ENCODE assay signal across 30 mouse cellular contexts in the genomic region with DNA sequence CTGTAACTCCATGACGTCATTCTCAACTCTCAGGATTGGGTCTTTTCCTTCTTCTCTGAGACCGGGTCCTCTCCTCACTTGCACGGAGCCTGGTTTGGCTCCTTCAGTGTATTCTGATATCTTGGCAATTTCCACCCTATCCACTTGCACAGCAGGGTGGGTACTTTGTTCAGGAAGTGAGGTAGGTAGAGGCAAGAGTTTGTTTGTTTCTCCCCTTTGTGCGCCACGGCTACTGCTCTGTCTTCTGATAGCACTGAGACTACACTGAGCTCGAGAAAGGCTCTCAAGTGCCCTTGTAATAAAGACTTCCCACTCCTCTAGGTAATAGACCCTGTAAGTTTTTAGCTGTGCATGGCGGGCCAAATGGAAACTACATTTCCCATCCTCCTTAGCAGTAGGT. TPM values are rescaled to one million over a fixed set of nuclear protein-coding genes. Genes with fewer than 3 reads are reported as not detected.
DNase-seq lines count a peak whose midpoint lies in the region; ATAC-seq lines count a peak whose summit lies in the region.
"Had no signal": no experiment of that assay in that cellular context is flagged by ENCODE, and none has a peak within 500 bp of the region (broad histone marks: within the 10 kb centered on the region; RNA-seq: fewer than 3 reads in every experiment).

No protein-coding gene starts in this region.

- H3K27ac ChIP-seq in lung, embryonic 15.5 days = 0 out of 2 replicates have a peak overlapping the region, but pooled peaks have one; percentile 26
- no peak overlapping the region for H3K27ac ChIP-seq in midbrain, embryonic 11.5 days (ENCODE audit: low read depth, low read length)
- H3K27ac ChIP-seq in midbrain, embryonic 15.5 days = no peak overlapping the region
- H3K27ac ChIP-seq: embryonic facial prominence, embryonic 10.5 days; embryonic facial prominence, embryonic 13.5 days; forebrain, embryonic 10.5 days; forebrain, embryonic 13.5 days; hindbrain, embryonic 10.5 days; hindbrain, embryonic 14.5 days; hindbrain, postnatal 0 days had no signal

- H3K36me3 ChIP-seq in lung, embryonic 15.5 days = no peaks in the 10 kb centered on the region
- no peaks in the 10 kb centered on the region for H3K36me3 ChIP-seq in midbrain, embryonic 11.5 days (ENCODE audit: control insufficient read depth, insufficient read depth, low read length)
- H3K36me3 ChIP-seq in midbrain, embryonic 15.5 days (replicated peaks) = no peaks in the 10 kb centered on the region
- H3K36me3 ChIP-seq: embryonic facial prominence, embryonic 10.5 days; embryonic facial prominence, embryonic 13.5 days; forebrain, embryonic 10.5 days; G1E; hindbrain, embryonic 10.5 days had no signal

- H3K4me2 ChIP-seq in lung, embryonic 15.5 days = no peak overlapping the region
- H3K4me2 ChIP-seq in midbrain, embryonic 11.5 days = no peak overlapping the region
- no peak overlapping the region for H3K4me2 ChIP-seq in midbrain, embryonic 15.5 days
- H3K4me2 ChIP-seq: embryonic facial prominence, embryonic 13.5 days; forebrain, embryonic 13.5 days; heart, embryonic 11.5 days; hindbrain, embryonic 14.5 days had no signal

- no peak overlapping the region for H3K4me3 ChIP-seq in lung, embryonic 15.5 days
- H3K4me3 ChIP-seq in midbrain, embryonic 11.5 days (ENCODE audit: low read depth, low read length) = no peak overlapping the region
- H3K4me3 ChIP-seq in midbrain, embryonic 15.5 days = no peak overlapping the region
- H3K4me3 ChIP-seq: embryonic facial prominence, embryonic 10.5 days; embryonic facial prominence, embryonic 13.5 days; forebrain, embryonic 10.5 days; forebrain, embryonic 13.5 days; hindbrain, embryonic 10.5 days had no signal

- no peak overlapping the region for H3K9ac ChIP-seq in lung, embryonic 15.5 days
- no peak overlapping the region for H3K9ac ChIP-seq in midbrain, embryonic 11.5 days (ENCODE audit: low read length)
- no peak overlapping the region for H3K9ac ChIP-seq in midbrain, embryonic 15.5 days
- H3K9ac ChIP-seq: embryonic facial prominence, embryonic 13.5 days; forebrain, embryonic 13.5 days; hindbrain, embryonic 14.5 days had no signal

- no peak for DNase-seq in lung, postnatal 4 days
- peak; percentile 66 for DNase-seq in midbrain, embryonic 11.5 days (ENCODE audit: low spot score, missing footprints)
- peak; percentile 81 for DNase-seq in R1 (ENCODE audit: low read depth, low spot score)
- DNase-seq in spleen, postnatal 36 days (ENCODE audit: low spot score in 2 of 2) = no peak
- DNase-seq: adrenal gland, adult 8-10 months; adrenal gland, postnatal 25 days; cerebellum, adult 11-12 months; cerebellum, adult 8-10 months; cerebellum, postnatal 36 days; embryo, embryonic 11 days; gastrocnemius, postnatal 10 days; heart, adult 11 months; heart, postnatal 36 days had no signal

- no peak for ATAC-seq in lung, embryonic 15.5 days (ENCODE audit: borderline replicate concordance, extremely low read depth, low FRiP score, low TSS enrichment)
- no peak for ATAC-seq in midbrain, embryonic 11.5 days (ENCODE audit: low FRiP score)
- no peak for ATAC-seq in midbrain, embryonic 15.5 days (replicated peaks)
- no peak for ATAC-seq in erythroblast, adult 5-6 weeks (replicated peaks; ENCODE audit: low FRiP score, poor library complexity, severe bottlenecking)
- ATAC-seq: activated CD4-positive, CD25-positive, alpha-beta regulatory T cell, adult 4 months; forebrain, embryonic 13.5 days; forebrain, embryonic 16.5 days; hindbrain, postnatal 0 days; inflammation-experienced regulatory T-cells, adult 6 months; Patski had no signal

- H3K4me1 ChIP-seq in lung, embryonic 15.5 days = 0 out of 2 replicates have a peak, but pooled peaks cover 5% of the 10 kb centered on the region
- peaks cover 4% of the 10 kb centered on the region for H3K4me1 ChIP-seq in midbrain, embryonic 11.5 days (ENCODE audit: control insufficient read depth, insufficient read depth, low read length)
- no peaks in the 10 kb centered on the region for H3K4me1 ChIP-seq in midbrain, embryonic 15.5 days
- H3K4me1 ChIP-seq: forebrain, embryonic 10.5 days; forebrain, embryonic 13.5 days had no signal

- H3K27me3 ChIP-seq in lung, embryonic 15.5 days = no peaks in the 10 kb centered on the region
- H3K27me3 ChIP-seq in midbrain, embryonic 11.5 days (ENCODE audit: control insufficient read depth, insufficient read depth, low read length) = no peaks in the 10 kb centered on the region
- H3K27me3 ChIP-seq in midbrain, embryonic 15.5 days (replicated peaks) = no peaks in the 10 kb centered on the region
- H3K27me3 ChIP-seq: embryonic facial prominence, embryonic 13.5 days; forebrain, embryonic 13.5 days; Patski had no signal

- 73% methylated on average over 7 of the region's 7 CpGs for WGBS in lung, embryonic 15.5 days
- 89% methylated on average over 7 of the region's 7 CpGs for WGBS in midbrain, embryonic 11.5 days
- WGBS in midbrain, embryonic 15.5 days = 92% methylated on average over 7 of the region's 7 CpGs

- H3K9me3 ChIP-seq in lung, embryonic 15.5 days = no peaks in the 10 kb centered on the region
- no peaks in the 10 kb centered on the region for H3K9me3 ChIP-seq in midbrain, embryonic 11.5 days (ENCODE audit: control insufficient read depth, low read length)
- H3K9me3 ChIP-seq in midbrain, embryonic 15.5 days = no peaks in the 10 kb centered on the region
- H3K9me3 ChIP-seq: embryonic facial prominence, embryonic 10.5 days; embryonic facial prominence, embryonic 13.5 days; forebrain, embryonic 10.5 days; forebrain, embryonic 13.5 days; G1E; hindbrain, embryonic 10.5 days had no signal

RNA-seq across cellular contexts. Expression of gene Slc44a3, which starts 25.4 kb away (rescaled TPM):
- 15.3 and 16.5 TPM in 2 replicates for polyA plus RNA-seq in lung, embryonic 15.5 days (2015; fragmentation: Nextera tagmentation; extraction: Ambion mirVana)
- polyA plus RNA-seq in midbrain, embryonic 11.5 days (2014; fragmentation: Nextera tagmentation; extraction: Ambion mirVana) = 0.34 and 0.38 TPM in 2 replicates
- 1.1 and 1.2 TPM in 2 replicates for polyA plus RNA-seq in midbrain, embryonic 15.5 days (2015; fragmentation: Nextera tagmentation; extraction: Ambion mirVana)
- not detected in 2 replicates for total RNA-seq in erythroblast, adult 5-6 weeks (2015; ENCODE audit: low replicate concordance)
- not detected in 2 replicates for total RNA-seq in erythroblast, adult 5-6 weeks (2017; ENCODE audit: low replicate concordance)
- total RNA-seq: gastrocnemius, adult 18-20 months had no signal
- polyA plus RNA-seq: activated CD4-positive, CD25-positive, alpha-beta regulatory T cell, adult 4 months; G1E; inflammation-experienced regulatory T-cells, adult 6 months had no signal

Comparison
In these comparisons a context has a peak if more than half of its experiments do, and no peak if none do; other contexts are left out.
1. DNase-seq: peak in midbrain, embryonic 11.5 days (single experiment) and R1 (single experiment); none in lung, postnatal 4 days (0 of 2) and spleen, postnatal 36 days (0 of 2).